Mouse (Mus musculus) G1E-ER4 (cell line): ENCODE measurements at regions not wholly inside any gene's neighbourhood (a gene's known extent, or its start where the extent isn't known, plus 50 kb on each side); places are given as distances from the start of the nearest gene placed in this dataset.

ENCODE experiments used
- GATA1 ChIP-seq: IDR thresholded peaks from one replicate; pipeline ENCODE4 v1.8.0; 2012; ENCODE audit warnings: low read length, inconsistent platforms

- no peak for TF ChIP-seq GATA1
These were observed 80.1 kb upstream of the Ctnnb1 start for GRCm38 (mm10) chr9:120848962-120849361.

GRCm38 (mm10) chr9:120850092-120850491 is 78.9 kb upstream of the Ctnnb1 start:
- no peak for TF ChIP-seq GATA1

DNA sequence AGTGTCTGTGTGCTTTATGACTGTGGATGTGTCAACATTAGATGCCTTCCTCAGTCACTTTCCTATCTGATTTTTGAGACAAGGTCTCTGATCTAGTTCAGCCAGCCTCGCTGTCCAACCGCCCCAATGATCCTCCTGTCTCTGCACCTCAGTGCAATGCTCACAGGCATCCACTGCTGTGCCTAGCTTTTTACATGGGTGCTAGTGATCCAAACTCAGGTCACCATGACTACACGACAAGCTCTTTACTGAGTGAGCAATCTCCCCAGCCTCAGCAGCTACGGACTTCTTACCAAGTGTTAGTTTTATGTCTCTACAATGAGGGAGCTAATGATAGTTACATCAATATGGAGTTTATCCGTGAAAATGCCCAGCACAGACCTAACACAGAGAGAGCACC is 77.1 kb upstream of the Ctnnb1 start:
- no peak for TF ChIP-seq GATA1

DNA sequence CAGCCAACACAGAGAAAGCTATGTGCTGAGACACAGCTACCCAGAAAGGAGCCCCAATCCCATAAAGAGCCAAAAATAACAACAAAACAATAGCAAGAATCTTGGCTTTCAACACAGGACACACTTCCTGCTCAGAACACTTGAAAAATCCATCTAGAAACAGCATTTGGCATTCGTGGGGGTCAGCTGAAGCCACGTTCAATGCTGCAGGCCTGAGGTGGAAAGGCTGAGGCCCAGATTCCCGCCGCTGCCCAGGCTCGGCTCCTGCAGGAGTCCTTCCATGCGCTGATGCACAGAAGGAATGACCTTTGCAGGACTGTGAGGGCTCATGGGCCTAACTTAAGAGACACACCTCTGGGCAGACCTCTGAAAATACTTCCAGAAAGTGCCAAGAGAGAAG is 76.4 kb upstream of the Ctnnb1 start:
- TF ChIP-seq GATA1 = no peak

DNA sequence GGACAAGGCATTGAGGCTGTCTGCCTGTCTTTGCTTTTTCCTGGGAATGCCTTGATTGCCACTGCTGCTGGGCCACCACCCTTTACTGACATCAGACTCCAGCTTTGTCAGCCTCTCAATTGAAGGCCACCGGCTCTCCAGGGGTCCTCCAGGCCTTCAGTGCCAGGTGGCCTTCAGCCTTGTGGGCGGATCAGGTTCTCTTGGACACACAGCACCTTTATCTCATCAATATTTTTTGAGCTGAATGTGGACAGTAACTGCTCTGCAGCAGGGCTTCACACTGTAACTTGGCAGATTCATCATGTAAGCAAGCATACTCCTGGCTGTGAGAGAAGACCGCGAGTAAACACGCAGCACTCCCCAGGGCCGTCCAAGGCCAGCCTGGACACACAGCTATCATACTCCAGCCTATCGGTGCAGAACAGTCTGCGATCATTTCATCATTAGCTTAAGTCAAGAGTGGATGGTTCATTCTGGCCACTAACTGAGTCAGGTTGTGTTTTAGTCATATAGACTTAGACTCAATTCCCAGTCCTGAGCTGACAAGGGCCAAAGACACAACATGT is 75.9 kb upstream of the Ctnnb1 start:
- TF ChIP-seq GATA1 = no peak

DNA sequence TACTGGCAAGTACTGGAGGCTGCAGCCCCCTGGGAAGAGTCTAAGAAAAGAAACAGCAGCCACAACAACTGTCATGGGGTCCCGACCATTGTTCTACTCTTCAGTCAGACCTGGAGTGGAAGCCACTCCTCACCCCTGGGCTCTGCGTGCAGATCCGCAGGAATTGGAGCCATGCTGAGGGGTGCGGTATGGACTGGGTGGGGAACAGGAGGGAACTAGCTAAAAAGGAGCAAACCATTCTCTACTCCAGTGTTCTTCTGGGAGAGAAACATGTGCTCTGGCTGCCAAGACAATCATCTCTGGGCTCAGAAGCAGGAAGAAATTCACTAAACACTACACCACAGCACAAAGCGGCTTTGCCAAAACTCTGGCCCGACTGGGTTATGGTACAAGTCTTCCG is 74.7 kb upstream of the Ctnnb1 start:
- no peak for TF ChIP-seq GATA1

DNA sequence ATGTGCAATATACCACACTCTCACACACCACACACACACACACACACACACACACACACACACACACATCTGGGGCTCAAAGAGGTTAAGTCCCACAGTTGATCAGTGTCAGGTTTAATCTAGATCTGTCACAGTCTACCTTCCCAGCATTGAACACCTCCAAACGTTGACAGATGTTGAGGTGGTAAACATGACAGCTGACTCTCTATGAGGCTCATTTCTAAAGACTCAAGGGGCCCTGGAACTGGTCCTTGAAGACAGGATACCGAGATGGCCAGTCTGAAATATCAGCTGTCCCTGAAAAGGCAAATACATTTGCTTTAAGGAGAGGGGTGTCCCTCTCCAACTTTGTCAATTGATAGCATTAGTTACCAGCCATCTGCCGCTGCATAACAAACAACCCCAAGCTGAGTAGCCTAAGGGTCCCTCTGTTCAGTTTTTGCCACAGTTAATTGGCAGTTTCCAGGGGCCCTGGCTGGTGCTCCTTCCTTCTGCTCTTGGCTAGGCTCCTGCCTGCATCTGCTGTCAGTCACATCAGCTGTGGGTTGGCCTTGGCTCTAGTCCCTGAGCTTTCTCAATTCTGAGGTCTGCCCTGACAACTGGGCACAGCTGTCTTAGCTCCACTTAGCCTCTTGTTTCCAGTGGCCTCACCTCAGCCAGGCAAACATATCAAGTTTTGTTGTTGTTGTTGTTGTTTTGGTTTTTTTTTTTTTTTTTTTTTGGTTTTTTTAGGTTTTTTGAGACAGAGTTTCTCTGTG is 73.5 kb upstream of the Ctnnb1 start:
- no peak for TF ChIP-seq GATA1

- no peak for TF ChIP-seq GATA1
These were observed 71.0 kb upstream of the Ctnnb1 start for GRCm38 (mm10) chr9:120857849-120858510.

DNA sequence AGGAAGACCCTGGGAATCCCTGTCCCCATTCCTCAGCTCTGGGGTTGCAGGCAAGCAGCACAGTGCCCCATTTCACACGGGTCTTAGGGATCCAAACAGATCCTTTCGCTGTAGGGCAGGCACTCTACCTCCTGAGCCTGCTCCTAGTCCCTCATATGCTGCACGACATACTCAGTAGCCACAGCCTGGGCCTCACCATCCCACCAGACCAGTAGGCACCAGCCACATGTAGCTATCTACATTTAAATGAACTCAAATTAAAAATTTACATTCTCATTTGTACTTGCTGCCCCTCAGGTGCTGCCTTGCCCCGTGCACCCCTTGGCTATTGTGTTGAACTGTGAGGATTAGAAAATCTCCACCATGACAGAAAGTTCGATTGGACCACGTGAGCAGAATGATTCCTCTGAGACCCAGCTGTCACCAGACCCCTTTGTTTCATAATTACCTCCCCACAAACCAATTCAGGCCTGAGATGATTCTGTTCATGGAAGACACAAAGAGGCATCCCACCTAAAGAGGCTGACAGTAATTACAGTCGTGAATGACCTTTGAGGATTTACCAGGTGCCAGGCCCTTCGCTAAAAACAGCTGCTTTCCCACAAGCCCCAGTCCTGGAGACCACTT is 67.9 kb upstream of the Ctnnb1 start:
- TF ChIP-seq GATA1 = no peak

- TF ChIP-seq GATA1 = no peak
These were observed 67.1 kb upstream of the Ctnnb1 start for GRCm38 (mm10) chr9:120861788-120862345.

DNA sequence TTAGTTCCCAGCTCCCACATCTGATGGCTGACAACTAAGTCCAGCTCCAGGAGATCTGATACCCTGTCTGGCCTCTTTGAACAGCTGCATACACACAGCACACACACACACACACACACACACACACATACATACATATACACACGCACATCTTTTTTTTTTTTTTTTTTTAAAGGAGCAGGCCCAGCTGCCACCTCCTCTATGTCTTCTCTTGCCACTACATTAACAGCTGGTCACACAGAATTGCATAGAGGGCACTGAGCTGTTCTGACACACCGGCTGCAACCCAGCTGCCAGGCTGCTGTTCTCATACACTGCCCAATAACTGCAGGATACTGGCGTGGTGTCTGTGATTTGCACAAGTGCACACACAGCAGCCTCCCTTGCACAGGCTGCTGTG is 64.6 kb upstream of the Ctnnb1 start:
- no peak for TF ChIP-seq GATA1

DNA sequence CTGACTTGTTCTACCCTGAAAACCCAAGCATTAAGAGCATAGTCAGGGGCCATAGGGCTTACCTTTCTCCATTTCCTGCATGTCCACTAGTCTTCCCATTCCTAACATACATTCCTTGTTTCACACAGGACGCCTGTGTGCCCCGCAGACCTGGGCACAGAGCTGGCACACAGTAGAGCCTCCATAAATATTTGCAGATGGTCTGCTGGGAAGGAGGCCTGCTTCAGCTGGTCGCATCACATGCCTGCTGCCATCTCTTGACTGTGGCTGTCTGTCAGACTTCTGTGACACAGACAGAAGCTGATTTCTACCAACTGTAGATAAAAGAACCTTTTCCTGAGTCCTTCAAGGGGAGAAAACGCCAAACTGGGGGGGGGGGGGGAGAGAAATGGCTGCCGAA is 62.8 kb upstream of the Ctnnb1 start:
- TF ChIP-seq GATA1 = no peak

DNA sequence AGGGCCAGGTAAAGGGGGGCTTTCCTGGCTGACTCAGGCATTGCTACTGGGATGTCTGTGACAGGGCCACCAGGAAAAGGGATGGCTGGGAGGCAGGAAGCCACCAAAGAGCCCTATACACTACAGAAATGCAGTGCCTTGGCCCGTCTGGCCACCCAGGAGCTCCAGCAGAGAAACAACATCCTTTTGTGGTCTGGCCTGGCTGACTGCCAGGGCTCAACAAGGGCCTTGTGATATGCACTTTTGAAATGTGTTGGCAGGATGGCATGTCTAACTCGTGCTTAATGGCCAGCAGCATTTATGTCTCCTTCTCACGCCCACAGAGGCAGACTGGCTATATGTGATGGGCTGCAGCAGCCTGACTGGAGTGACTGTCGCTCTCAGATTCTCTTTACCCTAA is 62.3 kb upstream of the Ctnnb1 start:
- TF ChIP-seq GATA1 = no peak

- TF ChIP-seq GATA1 = no peak
These were observed 61.2 kb upstream of the Ctnnb1 start for GRCm38 (mm10) chr9:120867861-120868260.

GRCm38 (mm10) chr9:120868330-120868729 is 60.7 kb upstream of the Ctnnb1 start:
- no peak for TF ChIP-seq GATA1

GRCm38 (mm10) chr9:120869432-120870081 is 59.5 kb upstream of the Ctnnb1 start:
- TF ChIP-seq GATA1 = no peak
